Mouse (Mus musculus) layer of hippocampus, adult 2 months (tissue): ENCODE results near the gene Apbb1ip. TPM values are rescaled to one million over a fixed set of nuclear protein-coding genes. Genes with fewer than 3 reads are reported as not detected.

Experiments
- DNase-seq, 2 experiments: peaks; one replicate each; pipeline ENCODE4 v3.0.0; 2022; ENCODE audit warnings: low spot score in 2 of 2
- H3K27ac ChIP-seq: fragments of 200-600 bp; 2 replicates; pipeline ENCODE4 v1.8.1; 2022
- H3K4me3 ChIP-seq: fragments of 200-600 bp; 2 replicates; pipeline ENCODE4 v1.8.1; 2022; ENCODE audit warnings: mild to moderate bottlenecking
- CTCF ChIP-seq: fragments of 200-600 bp; conservative IDR thresholded peaks from 2 replicates; pipeline ENCODE4 v1.8.1; 2022; ENCODE audit warnings: antibody characterized with exemption, mild to moderate bottlenecking, moderate library complexity
- total RNA-seq, 2 experiments: library from RNA; stranded (reverse); gene quantifications; 2 replicates each; pipeline ENCODE4 v1.2.3; 2021

The Apbb1ip gene
- total RNA-seq, 2 experiments from 2014 or later = 5.8 to 6.0 TPM

DNA sequence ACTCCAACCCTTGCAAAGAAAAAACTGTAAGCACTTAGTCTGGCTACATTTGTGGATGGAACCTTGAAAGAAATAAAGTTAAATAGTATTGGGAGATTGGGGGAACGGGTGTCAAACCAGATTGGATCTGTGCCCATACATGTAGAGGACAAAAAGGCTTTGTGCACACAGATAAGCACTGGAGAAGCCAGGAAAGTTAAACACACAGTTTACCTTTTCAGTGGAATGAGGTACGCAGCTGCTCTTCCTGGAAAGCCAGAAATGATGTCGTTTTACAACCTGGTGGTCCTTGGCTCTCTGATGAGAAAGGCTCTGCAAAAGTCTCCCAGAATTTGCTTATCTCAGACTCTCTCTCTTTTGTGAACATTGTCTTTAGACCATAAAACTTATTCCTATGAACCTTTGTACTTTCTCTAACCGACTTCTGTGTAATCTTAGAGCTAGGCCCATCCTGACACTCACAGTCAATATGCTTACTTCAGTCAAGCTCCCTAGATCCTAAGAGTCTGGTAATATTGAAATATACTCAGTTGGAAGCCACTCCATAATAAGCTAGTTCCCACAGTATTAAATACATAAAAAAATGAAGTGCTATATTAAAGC is 19.6 kb upstream of the Apbb1ip start:
- no peak for DNase-seq
- no peak overlapping the region for H3K27ac ChIP-seq
- H3K4me3 ChIP-seq = no peak overlapping the region
- no peak for TF ChIP-seq CTCF

- TF ChIP-seq CTCF = no peak
- DNase-seq = no peak
- no peak overlapping the region for H3K27ac ChIP-seq
Observed at GRCm38 (mm10) chr2:22755561-22755960, 18.3 kb upstream of the Apbb1ip start.

GRCm38 (mm10) chr2:22758310-22758972 is 15.5 kb upstream of the Apbb1ip start:
- H3K4me3 ChIP-seq = no peak overlapping the region
- peak; percentile 85 for TF ChIP-seq CTCF
- no peak overlapping the region for H3K27ac ChIP-seq
- DNase-seq = peak; percentile 52 to 79

More at GRCm38 (mm10) chr2:22755561-22755960, 18.3 kb upstream of the Apbb1ip start:
- no peak overlapping the region for H3K4me3 ChIP-seq

GRCm38 (mm10) chr2:22760452-22760851 is 13.4 kb upstream of the Apbb1ip start:
- peak in 1 of 2 experiments; percentile 49 for DNase-seq
- no peak for TF ChIP-seq CTCF
- Histone ChIP-seq H3K4me3 (no peak overlapping the region), H3K27ac (no peak overlapping the region)

DNA sequence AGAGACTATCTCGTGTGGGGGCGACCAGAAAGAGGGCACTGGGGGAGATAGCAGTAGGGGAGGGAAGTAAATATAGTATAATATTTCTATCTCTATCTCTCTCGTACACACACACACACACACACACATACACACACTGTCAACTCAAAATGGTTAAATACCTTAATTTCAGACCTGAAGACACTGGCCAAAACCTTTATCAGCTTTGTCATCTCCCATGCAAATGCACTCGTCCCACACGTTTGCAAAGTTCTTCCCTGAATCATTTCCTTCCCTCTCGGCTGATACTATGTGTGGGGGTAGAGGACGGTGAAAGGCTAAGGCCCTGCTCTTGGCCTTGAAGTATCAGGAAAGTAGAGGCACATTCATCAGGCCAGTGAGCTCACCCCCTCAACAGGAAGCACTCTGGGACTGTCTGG is 12.8 kb upstream of the Apbb1ip start:
- no peak for DNase-seq
- H3K4me3 ChIP-seq = no peak overlapping the region
- H3K27ac ChIP-seq = no peak overlapping the region
- TF ChIP-seq CTCF = no peak

DNA sequence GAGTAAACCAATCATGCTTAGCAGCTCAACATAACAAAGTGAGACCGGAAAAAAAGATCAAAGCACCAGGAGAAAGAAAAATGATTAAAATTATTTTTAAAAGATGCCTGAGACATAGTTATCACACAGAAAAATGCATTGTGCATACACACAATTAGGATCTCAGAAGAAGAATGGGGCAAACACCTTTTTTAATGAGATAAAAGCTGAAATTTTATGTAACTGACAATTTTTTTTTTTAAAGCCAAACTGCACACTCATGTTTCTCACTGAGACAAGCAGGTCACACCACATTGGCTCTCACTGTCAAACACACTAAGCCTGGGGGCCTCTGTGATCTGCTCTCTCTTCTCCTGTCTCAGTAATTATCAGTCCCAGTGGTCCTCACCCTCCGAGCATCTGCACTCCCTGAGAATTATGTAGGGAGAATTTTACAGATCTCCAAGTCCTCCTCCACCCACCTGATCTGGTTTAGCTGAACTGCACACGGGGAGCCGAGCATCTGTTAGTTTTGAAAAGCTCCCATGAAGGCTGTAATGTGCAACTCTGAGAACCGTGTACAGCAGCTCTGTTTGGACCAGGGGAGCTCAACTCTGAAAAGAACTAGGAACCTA is 9.0 kb upstream of the Apbb1ip start:
- TF ChIP-seq CTCF = no peak
- peak in 1 of 2 experiments; percentile 33 for DNase-seq
- Histone ChIP-seq H3K4me3 (no peak overlapping the region), H3K27ac (peak overlapping the region; percentile 67)

DNA sequence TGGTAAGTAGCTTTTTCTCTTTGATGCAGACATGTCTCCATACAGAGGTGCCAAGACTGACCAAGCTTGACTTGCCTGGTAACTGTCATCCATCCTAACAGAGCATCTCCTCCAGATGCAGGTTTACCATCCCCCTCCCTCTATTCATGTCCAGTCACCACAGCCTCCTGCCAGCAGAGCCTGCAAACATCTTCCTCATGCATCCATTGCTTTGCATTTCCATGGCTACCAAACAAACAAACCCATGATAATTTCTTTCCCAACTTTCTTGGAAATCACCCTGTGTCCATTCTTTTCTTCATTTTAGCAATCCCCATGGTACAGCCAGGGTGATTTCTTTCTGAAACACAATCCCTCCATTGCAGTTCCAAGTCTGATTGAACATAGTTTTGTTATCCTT is 2.6 kb upstream of the Apbb1ip start:
- TF ChIP-seq CTCF = no peak
- no peak for DNase-seq
- Histone ChIP-seq H3K27ac (no peak overlapping the region), H3K4me3 (no peak overlapping the region)

DNA sequence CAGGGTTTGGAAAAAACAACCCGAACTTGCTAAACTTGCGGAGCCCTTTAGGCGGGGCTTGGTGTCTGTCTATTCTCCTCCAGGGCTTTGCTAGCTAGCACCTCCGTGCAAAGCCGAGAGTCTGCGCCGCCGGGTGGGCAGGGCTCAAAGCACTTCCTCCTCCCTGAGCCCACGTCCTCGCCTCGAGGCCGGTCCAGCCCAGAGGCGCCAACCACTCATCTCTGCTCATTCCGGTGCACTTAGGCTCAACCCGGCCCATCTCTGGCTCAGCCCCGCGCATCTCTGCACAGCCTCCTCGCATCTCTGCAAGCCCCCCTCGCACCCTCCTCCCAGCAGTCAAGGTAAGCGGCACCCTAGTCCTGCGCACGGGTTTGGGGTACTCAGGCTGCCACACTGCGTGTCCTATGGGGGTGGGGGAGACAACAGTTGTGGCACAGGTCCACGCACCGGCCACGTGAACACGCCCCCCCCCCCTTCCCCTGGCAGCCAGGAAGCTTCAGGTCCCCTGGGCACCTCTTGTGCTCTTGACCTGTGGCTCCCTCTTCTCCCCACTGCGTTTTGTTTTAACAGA is 372 bp downstream of the Apbb1ip start:
- peak overlapping the region; percentile 50 for H3K4me3 ChIP-seq
- TF ChIP-seq CTCF = no peak
- H3K27ac ChIP-seq = peak overlapping the region; percentile 64
- DNase-seq = peak; percentile 38 to 55

GRCm38 (mm10) chr2:22775213-22775612 is 1.3 kb downstream of the Apbb1ip start:
- TF ChIP-seq CTCF = no peak
- H3K4me3 ChIP-seq = peak overlapping the region; percentile 13; the same call in 1 of the 2 replicates
- no peak overlapping the region for H3K27ac ChIP-seq
- no peak for DNase-seq

- Histone ChIP-seq H3K4me3 (no peak overlapping the region), H3K27ac (no peak overlapping the region)
- TF ChIP-seq CTCF = no peak
- no peak for DNase-seq
Observed at GRCm38 (mm10) chr2:22775681-22776080, 1.8 kb downstream of the Apbb1ip start.

- H3K4me3 ChIP-seq = no peak overlapping the region
- no peak overlapping the region for H3K27ac ChIP-seq
- no peak for TF ChIP-seq CTCF
- DNase-seq = no peak
Observed at GRCm38 (mm10) chr2:22776568-22777230, 2.8 kb downstream of the Apbb1ip start.

DNA sequence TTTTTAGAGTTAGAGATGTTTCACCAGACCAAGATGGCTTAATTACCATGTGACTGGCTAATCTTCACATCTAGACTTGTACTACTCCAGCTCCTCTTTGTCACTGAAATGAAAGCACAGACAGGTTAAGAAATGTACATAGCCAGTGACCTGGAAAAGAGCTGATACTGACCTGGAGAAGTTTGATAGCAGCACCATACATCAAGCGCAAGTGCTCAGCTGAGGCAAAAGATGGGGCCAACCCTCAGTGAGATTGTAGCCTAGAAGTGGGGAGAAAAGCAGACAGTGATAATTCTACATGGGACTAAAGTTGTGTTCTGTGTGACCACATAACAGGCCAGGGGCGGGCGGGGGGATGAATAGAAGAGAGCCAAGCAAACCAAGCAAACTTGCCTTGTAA is 3.9 kb downstream of the Apbb1ip start:
- no peak overlapping the region for H3K4me3 ChIP-seq
- no peak for TF ChIP-seq CTCF
- no peak overlapping the region for H3K27ac ChIP-seq
- DNase-seq = no peak

DNA sequence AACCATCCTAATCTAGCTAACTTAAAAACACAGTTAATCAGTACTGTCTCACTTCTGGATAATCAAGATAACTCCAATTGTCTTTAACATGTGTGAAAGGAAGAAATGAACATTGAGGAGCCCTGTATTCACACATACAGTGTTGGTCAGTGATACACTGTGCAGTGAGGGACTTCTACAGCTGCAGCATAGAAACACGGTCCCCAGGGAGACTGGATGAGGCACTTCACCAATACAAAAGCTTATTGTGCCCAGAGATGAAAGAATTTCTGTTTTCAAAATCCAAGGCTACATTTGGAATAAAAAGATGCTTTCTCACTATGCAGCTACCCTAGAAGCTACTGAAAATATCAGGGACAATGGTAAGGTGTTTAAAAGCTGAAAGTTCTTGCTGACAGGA is 7.0 kb downstream of the Apbb1ip start:
- TF ChIP-seq CTCF = no peak
- Histone ChIP-seq H3K27ac (0 out of 2 replicates have a peak overlapping the region, but pooled peaks have one; percentile 8), H3K4me3 (no peak overlapping the region)
- DNase-seq = no peak
